Mouse (Mus musculus): Measurements from ENCODE around the gene Tmx4. TPM values are rescaled to one million over a fixed set of nuclear protein-coding genes. Genes with fewer than 3 reads are reported as not detected.

The Tmx4 gene
- total and polyA plus RNA-seq, 3 experiments = 8.3 to 9.5 TPM; not detected in 1

- DNase-seq (ENCODE audit: low read depth, low spot score) = peak; percentile 56
- H3K27me3 ChIP-seq (ENCODE audit: control insufficient read depth in 1 of 2, insufficient read depth in 2 of 2, low read length in 2 of 2) = no peaks in the 10 kb centered on the region; a peak in 1 of 4 replicates
- no peak overlapping the region for H3K9ac ChIP-seq (ENCODE audit: control insufficient read depth, low read depth, low read length, poor library complexity, severe bottlenecking)
- TF ChIP-seq CHD1 (IDR thresholded peaks at IDR 0.05; ENCODE audit: low read depth, low read length) (no peak), TAL1 (IDR thresholded peaks at IDR 0.05; ENCODE audit: low read length) (no peak), SIN3A (IDR thresholded peaks at IDR 0.05; ENCODE audit: low read length) (peak; percentile 90), ZNF384 (IDR thresholded peaks at IDR 0.05; ENCODE audit: low read depth, low read length) (peak; percentile 45), MXI1 (IDR thresholded peaks at IDR 0.05; ENCODE audit: low read depth, low read length) (peak; percentile 91), GABPA (IDR thresholded peaks at IDR 0.05; ENCODE audit: low read depth, low read length) (no peak), EP300 (IDR thresholded peaks at IDR 0.05; ENCODE audit: low read depth in 1 of 2, low read length in 2 of 2) (no peak), MAX (IDR thresholded peaks at IDR 0.05; ENCODE audit: low read length) (peak; percentile 70), GATA1 (IDR thresholded peaks at IDR 0.05; ENCODE audit: low read depth, low read length) (peak; percentile 52; the same call in 1 of the 2 replicates)
- H3K4me1 ChIP-seq (ENCODE audit: control insufficient read depth in 1 of 2, insufficient read depth in 2 of 2, low read length in 2 of 2) = peaks cover 6 to 11% of the 10 kb centered on the region in 2 experiments
- H3K9me3 ChIP-seq (replicated peaks; ENCODE audit: insufficient read depth, low read length) = no peaks in the 10 kb centered on the region
- H3K27ac ChIP-seq (ENCODE audit: control insufficient read depth, low read depth, low read length) = no peak overlapping the region
- peaks cover 5% of the 10 kb centered on the region; the same call in 1 of the 2 replicates for H3K79me2 ChIP-seq (ENCODE audit: control insufficient read depth, insufficient read depth, low read length, poor library complexity)
- peaks cover 0 to 11% of the 10 kb centered on the region in 2 experiments; a peak in 2 of 4 replicates for H3K36me3 ChIP-seq (ENCODE audit: control insufficient read depth in 1 of 2, insufficient read depth in 2 of 2, low read length in 2 of 2)
- H3K4me3 ChIP-seq (ENCODE audit: control insufficient read depth in 1 of 2, insufficient read depth in 1 of 2, low read depth in 2 of 2, low read length in 2 of 2) = no peak overlapping the region
These were observed 1.8 kb upstream of the Tmx4 start for GRCm38 (mm10) chr2:134645752-134646151.

- no peaks in the 10 kb centered on the region; a peak in 1 of 4 replicates for H3K27me3 ChIP-seq (ENCODE audit: control insufficient read depth in 1 of 2, insufficient read depth in 2 of 2, low read length in 2 of 2)
- no peak overlapping the region for H3K9ac ChIP-seq (ENCODE audit: control insufficient read depth, low read depth, low read length, poor library complexity, severe bottlenecking)
- no peak for DNase-seq (ENCODE audit: low read depth, low spot score)
- H3K4me1 ChIP-seq (ENCODE audit: control insufficient read depth in 1 of 2, insufficient read depth in 2 of 2, low read length in 2 of 2) = peaks cover 6 to 15% of the 10 kb centered on the region in 2 experiments
- H3K9me3 ChIP-seq (replicated peaks; ENCODE audit: insufficient read depth, low read length) = no peaks in the 10 kb centered on the region
- no peak for TF ChIP-seq USF1 (IDR thresholded peaks at IDR 0.05; ENCODE audit: low read depth, low read length)
- TF ChIP-seq NELFE (IDR thresholded peaks at IDR 0.05; ENCODE audit: low read depth, low read length) = no peak
- TF ChIP-seq SIN3A (IDR thresholded peaks at IDR 0.05; ENCODE audit: low read length) = no peak
- no peak for TF ChIP-seq UBTF (IDR thresholded peaks at IDR 0.05; ENCODE audit: borderline replicate concordance, insufficient read depth, low read depth, low read length)
- TF ChIP-seq MAFK (IDR thresholded peaks at IDR 0.05; ENCODE audit: borderline replicate concordance, low read depth, low read length) = no peak
- no peak for TF ChIP-seq ZC3H11A (IDR thresholded peaks at IDR 0.05; ENCODE audit: low read depth, low read length)
- TF ChIP-seq CHD1 (IDR thresholded peaks at IDR 0.05; ENCODE audit: low read depth, low read length) = no peak
- TF ChIP-seq POLR2AphosphoS2 (IDR thresholded peaks at IDR 0.05; ENCODE audit: low read length) = no peak
- TF ChIP-seq ZMIZ1 (IDR thresholded peaks at IDR 0.05; ENCODE audit: low read depth, low read length) = no peak
- no peak for TF ChIP-seq MXI1 (IDR thresholded peaks at IDR 0.05; ENCODE audit: low read depth, low read length)
- no peak for TF ChIP-seq TBP (IDR thresholded peaks at IDR 0.05; ENCODE audit: low read depth, low read length)
- TF ChIP-seq MYC (IDR thresholded peaks at IDR 0.05; ENCODE audit: low read depth, low read length) = no peak
- no peak for TF ChIP-seq RCOR1 (IDR thresholded peaks at IDR 0.05; ENCODE audit: low read depth, low read length)
- TF ChIP-seq EP300 (IDR thresholded peaks at IDR 0.05; ENCODE audit: low read depth in 1 of 2, low read length in 2 of 2) = no peak
- TF ChIP-seq JUND (IDR thresholded peaks at IDR 0.05; ENCODE audit: low read depth, low read length) = no peak
- no peak for TF ChIP-seq MEF2A (IDR thresholded peaks at IDR 0.05; ENCODE audit: extremely low read depth, insufficient replicate concordance, low read depth, low read length, poor library complexity, severe bottlenecking)
- TF ChIP-seq BHLHE40 (IDR thresholded peaks at IDR 0.05; ENCODE audit: borderline replicate concordance, low read depth, low read length) = no peak
- TF ChIP-seq TCF12 (IDR thresholded peaks at IDR 0.05; ENCODE audit: low read depth, low read length) = no peak
- no peak for TF ChIP-seq USF2 (IDR thresholded peaks at IDR 0.05; ENCODE audit: borderline replicate concordance in 1 of 2, insufficient read depth in 1 of 2, low read depth in 1 of 2, low read length in 2 of 2)
- peaks cover 0 to 14% of the 10 kb centered on the region in 2 experiments; a peak in 2 of 4 replicates for H3K36me3 ChIP-seq (ENCODE audit: control insufficient read depth in 1 of 2, insufficient read depth in 2 of 2, low read length in 2 of 2)
- H3K79me2 ChIP-seq (ENCODE audit: control insufficient read depth, insufficient read depth, low read length, poor library complexity) = peaks cover 5% of the 10 kb centered on the region; the same call in 1 of the 2 replicates
- no peak overlapping the region for H3K27ac ChIP-seq (ENCODE audit: control insufficient read depth, low read depth, low read length)
- no peak overlapping the region for H3K4me3 ChIP-seq (ENCODE audit: control insufficient read depth in 1 of 2, insufficient read depth in 1 of 2, low read depth in 2 of 2, low read length in 2 of 2)
These were observed 1.2 kb upstream of the Tmx4 start for GRCm38 (mm10) chr2:134645166-134645565.

Data from MEL (cell line).